Mouse (Mus musculus) embryonic facial prominence, embryonic 14.5 days (tissue): ENCODE measurements around the gene Gm28230. TPM values are rescaled to one million over a fixed set of nuclear protein-coding genes. Genes with fewer than 3 reads are reported as not detected.

Source experiments
- ATAC-seq: fragments of 200-750 bp; cut with Nextera tagmentation; 2 replicates; pipeline ENCODE4 v1.8.0; 2017; ENCODE audit warnings: low read depth, moderate number of reproducible peaks, moderate TSS enrichment
- DNase-seq: peaks from one replicate; pipeline ENCODE4 v3.0.0-alpha.2; 2015; ENCODE audit warnings: low spot score
- H3K27ac ChIP-seq: fragments of 300-500 bp; sonication (generic); replicated peaks from 2 replicates; pipeline ENCODE4 v1.5.1; 2014; ENCODE audit warnings: low read depth, mild to moderate bottlenecking, low read length, moderate library complexity
- H3K27me3 ChIP-seq: fragments of 300-500 bp; sonication (generic); replicated peaks from 2 replicates; pipeline ENCODE4 v1.6.1; 2014; ENCODE audit warnings: low read length; ENCODE audit not compliant: control insufficient read depth, insufficient read depth
- H3K36me3 ChIP-seq: fragments of 300-500 bp; sonication (generic); 2 replicates; pipeline ENCODE4 v1.6.1; 2014; ENCODE audit warnings: low read length, mixed read lengths; ENCODE audit not compliant: control insufficient read depth, insufficient read depth
- H3K4me1 ChIP-seq: fragments of 300-500 bp; sonication (generic); 2 replicates; pipeline ENCODE4 v1.6.1; 2014; ENCODE audit warnings: antibody characterized with exemption, low read length; ENCODE audit not compliant: control insufficient read depth, insufficient read depth
- H3K4me2 ChIP-seq: fragments of 300-500 bp; sonication (generic); 2 replicates; pipeline ENCODE4 v1.6.1; 2014; ENCODE audit warnings: low read depth, mild to moderate bottlenecking, low read length, moderate library complexity, mixed read lengths
- H3K4me3 ChIP-seq: fragments of 300-500 bp; sonication (generic); 2 replicates; pipeline ENCODE4 v1.5.1; 2014; ENCODE audit warnings: low read depth, mild to moderate bottlenecking, low read length
- H3K9ac ChIP-seq: fragments of 300-500 bp; sonication (generic); 2 replicates; pipeline ENCODE4 v1.6.1; 2014; ENCODE audit warnings: low read depth, mild to moderate bottlenecking, low read length, moderate library complexity, mixed read lengths
- H3K9me3 ChIP-seq: fragments of 300-500 bp; sonication (generic); 2 replicates; pipeline ENCODE4 v1.6.1; 2016; ENCODE audit warnings: low read length; ENCODE audit not compliant: control insufficient read depth
- WGBS: fragments of 180-500 bp; shearing (Covaris S2); extraction: QIAGEN DNeasy Blood & Tissue Kit; methylation state at CpG from one replicate; pipeline ENCODE4 v1.1.7; 2014; 5-methylcytosine and 5-hydroxymethylcytosine counted together
- polyA plus RNA-seq: library from polyadenylated mRNA; unstranded; fragments of >200 nt; fragmentation: Nextera tagmentation; extraction: Ambion mirVana; gene quantifications from 2 replicates; pipeline ENCODE4 v1.2.1, GENCODE M21; 2014

The Gm28230 gene
- polyA plus RNA-seq = 0.13 TPM in 1 of 2 replicates, not detected in the other

DNA sequence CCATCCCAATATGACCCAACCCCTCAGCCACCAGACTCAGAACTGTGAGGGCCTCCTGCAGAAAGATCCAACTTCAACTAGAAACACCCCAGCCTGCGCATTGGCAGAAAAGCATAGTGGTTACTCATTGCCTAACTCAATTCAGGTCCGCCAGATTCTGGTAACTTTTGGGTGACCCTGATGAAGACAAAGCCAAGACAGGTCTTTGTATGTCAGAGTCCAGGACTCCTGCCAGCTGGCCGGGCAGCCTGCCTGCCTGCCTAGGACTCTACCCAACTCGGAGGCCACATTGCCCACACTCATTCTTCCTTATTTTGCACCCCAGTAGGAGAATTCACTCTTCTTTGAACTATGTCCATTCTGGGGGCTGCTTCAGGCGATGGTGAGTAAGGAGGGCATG, at the start of gene Gm28230:
Gm28230 (plus strand) TSS at position 178 of the 400 bp plus-strand sequence.
- DNase-seq (no peak), ATAC-seq (no peak)
- H3K4me1 ChIP-seq = 0 out of 2 replicates have a peak, but pooled peaks cover 4% of the 10 kb centered on the region
- WGBS = 13% methylated on average over 5 of the region's 5 CpGs
- H3K9me3 ChIP-seq = no peaks in the 10 kb centered on the region
- H3K36me3 ChIP-seq = no peaks in the 10 kb centered on the region
- H3K27ac ChIP-seq = no peak within 1 kb of the TSS
- peak within 1 kb of the TSS; percentile 29 for H3K4me3 ChIP-seq
- no peak within 1 kb of the TSS for H3K9ac ChIP-seq
- H3K27me3 ChIP-seq = peaks cover 99% of the 10 kb centered on the region
- H3K4me2 ChIP-seq = peak within 1 kb of the TSS; percentile 40

DNA sequence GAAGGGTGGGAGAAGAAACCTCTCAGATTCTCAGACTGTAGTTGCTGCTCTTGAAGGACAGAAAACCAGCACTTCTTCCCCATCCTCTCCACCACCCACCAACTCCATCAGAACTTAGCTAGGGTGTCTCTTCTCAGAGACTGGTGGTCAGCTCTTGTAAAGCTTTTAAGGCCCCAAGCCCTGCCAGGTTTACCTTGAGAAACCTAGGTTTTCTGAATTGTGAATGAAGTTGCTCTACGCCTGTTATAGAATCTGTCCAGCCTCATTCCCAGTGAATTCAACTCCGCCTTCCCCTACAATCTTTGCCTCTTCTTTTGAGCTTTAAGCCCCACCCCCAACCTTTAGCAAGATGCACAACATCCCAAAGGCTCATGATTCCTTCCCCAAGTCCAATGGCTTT, 49.4 kb upstream of the Gm28230 start:
- no peak overlapping the region for H3K4me2 ChIP-seq
- H3K9ac ChIP-seq = no peak overlapping the region
- H3K27ac ChIP-seq = no peak overlapping the region
- peaks cover 100% of the 10 kb centered on the region for H3K27me3 ChIP-seq
- H3K36me3 ChIP-seq = no peaks in the 10 kb centered on the region
- DNase-seq (no peak), ATAC-seq (no peak)
- WGBS = 4% methylated on average over 2 of the region's 2 CpGs
- H3K4me3 ChIP-seq = no peak overlapping the region
- H3K4me1 ChIP-seq = peaks cover 4% of the 10 kb centered on the region; the same call in 1 of the 2 replicates
- H3K9me3 ChIP-seq = no peaks in the 10 kb centered on the region

DNA sequence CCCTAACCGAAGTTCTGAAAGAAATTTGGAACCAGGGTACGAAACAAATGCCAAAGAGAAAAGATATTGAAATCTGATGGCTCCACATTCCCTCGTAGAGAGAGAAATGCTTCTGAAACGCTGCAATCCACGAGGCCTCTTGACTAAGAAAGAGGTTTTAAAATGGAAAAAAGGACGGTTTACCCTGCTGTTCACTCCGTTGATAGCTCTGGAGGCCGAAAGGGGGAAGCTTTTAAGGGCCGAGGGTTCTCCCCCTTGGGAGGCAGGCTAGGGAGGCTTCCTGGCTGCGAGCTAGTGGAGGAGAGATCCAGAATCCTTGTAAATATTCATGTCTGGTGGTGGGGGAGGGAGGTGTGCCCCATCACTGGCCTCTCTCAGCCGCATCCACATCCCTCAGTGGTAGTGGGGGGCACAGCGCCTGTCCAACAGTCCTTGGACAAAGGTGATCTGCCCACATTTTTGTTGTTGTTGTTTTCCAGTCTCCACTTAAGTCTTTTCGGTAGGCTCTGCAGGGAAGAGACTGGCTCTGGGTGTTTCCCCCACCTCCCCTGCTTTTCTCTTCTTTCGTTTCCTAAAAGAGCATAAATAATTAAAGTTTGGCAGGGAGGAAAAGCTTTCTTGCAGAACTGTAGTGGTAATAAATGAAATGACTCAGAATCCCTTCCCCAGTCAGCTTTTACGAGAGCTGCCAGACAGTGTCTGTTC, 47.5 kb upstream of the Gm28230 start, which contains the start of gene Hoxd11:
Hoxd11 (plus strand) TSS at position 667 of the 705 bp plus-strand sequence.
- Histone ChIP-seq H3K9me3 (no peaks in the 10 kb centered on the region), H3K4me2 (no peak within 1 kb of the TSS), H3K4me3 (0 out of 2 replicates have a peak within 1 kb of the TSS, but pooled peaks have one; percentile 3), H3K4me1 (0 out of 2 replicates have a peak, but pooled peaks cover 4% of the 10 kb centered on the region), H3K27ac (no peak within 1 kb of the TSS), H3K36me3 (no peaks in the 10 kb centered on the region), H3K27me3 (peaks cover 100% of the 10 kb centered on the region), H3K9ac (no peak within 1 kb of the TSS)
- DNase-seq (no peak), ATAC-seq (no peak)
- WGBS = 1% methylated on average over 14 of the region's 15 CpGs

DNA sequence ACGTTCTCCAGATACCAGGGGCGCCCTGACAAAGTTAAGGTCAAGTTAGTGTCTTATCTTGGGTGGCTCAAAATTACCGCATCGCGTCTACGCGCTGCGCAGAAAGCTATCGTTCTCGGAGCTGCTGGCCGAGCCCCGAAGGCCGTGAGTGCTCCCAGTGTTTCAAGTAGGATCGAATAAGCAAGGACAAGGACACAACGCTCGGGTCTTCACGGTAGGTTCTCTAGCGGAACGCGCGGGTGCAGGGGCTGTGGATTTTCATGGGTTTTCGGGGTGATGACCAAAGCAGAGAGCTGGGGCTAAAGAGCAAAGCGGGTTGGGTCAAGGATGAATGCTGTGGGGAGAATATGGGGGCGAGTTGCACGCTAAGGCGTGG, 46.9 kb upstream of the Gm28230 start:
- no peak overlapping the region for H3K4me2 ChIP-seq
- 0 out of 2 replicates have a peak, but pooled peaks cover 4% of the 10 kb centered on the region for H3K4me1 ChIP-seq
- under 1% methylated on average over 26 of the region's 26 CpGs for WGBS
- DNase-seq (no peak), ATAC-seq (no peak)
- H3K9ac ChIP-seq = no peak overlapping the region
- no peaks in the 10 kb centered on the region for H3K9me3 ChIP-seq
- no peak overlapping the region for H3K27ac ChIP-seq
- peaks cover 100% of the 10 kb centered on the region for H3K27me3 ChIP-seq
- H3K36me3 ChIP-seq = no peaks in the 10 kb centered on the region
- 0 out of 2 replicates have a peak overlapping the region, but pooled peaks have one; percentile 3 for H3K4me3 ChIP-seq

DNA sequence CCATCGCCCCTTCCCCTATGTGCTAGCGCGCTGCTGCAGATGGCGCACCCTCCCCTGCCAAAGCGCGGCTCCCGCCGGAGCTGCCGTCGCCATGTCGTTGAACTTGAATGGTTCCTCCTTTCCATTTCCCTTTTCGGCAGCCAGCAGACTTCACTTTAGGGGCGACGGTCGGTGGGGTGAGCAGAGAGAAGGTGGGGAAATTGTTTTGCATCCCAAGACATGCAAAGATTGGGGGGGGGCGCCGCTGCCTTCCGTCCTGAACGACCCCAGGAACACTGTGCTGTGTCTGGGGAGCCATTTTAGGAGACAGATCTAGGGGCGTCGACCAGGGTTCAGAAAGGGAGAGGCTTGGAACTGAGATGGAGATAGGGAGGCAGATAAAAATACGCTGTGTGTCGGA, 46.5 kb upstream of the Gm28230 start:
- no peaks in the 10 kb centered on the region for H3K9me3 ChIP-seq
- H3K4me3 ChIP-seq = no peak overlapping the region
- ATAC-seq (no peak), DNase-seq (no peak)
- H3K36me3 ChIP-seq = no peaks in the 10 kb centered on the region
- no peak overlapping the region for H3K4me2 ChIP-seq
- no peak overlapping the region for H3K9ac ChIP-seq
- H3K27me3 ChIP-seq = peaks cover 100% of the 10 kb centered on the region
- 0 out of 2 replicates have a peak, but pooled peaks cover 4% of the 10 kb centered on the region for H3K4me1 ChIP-seq
- WGBS = under 1% methylated on average over 23 of the region's 23 CpGs
- H3K27ac ChIP-seq = no peak overlapping the region

DNA sequence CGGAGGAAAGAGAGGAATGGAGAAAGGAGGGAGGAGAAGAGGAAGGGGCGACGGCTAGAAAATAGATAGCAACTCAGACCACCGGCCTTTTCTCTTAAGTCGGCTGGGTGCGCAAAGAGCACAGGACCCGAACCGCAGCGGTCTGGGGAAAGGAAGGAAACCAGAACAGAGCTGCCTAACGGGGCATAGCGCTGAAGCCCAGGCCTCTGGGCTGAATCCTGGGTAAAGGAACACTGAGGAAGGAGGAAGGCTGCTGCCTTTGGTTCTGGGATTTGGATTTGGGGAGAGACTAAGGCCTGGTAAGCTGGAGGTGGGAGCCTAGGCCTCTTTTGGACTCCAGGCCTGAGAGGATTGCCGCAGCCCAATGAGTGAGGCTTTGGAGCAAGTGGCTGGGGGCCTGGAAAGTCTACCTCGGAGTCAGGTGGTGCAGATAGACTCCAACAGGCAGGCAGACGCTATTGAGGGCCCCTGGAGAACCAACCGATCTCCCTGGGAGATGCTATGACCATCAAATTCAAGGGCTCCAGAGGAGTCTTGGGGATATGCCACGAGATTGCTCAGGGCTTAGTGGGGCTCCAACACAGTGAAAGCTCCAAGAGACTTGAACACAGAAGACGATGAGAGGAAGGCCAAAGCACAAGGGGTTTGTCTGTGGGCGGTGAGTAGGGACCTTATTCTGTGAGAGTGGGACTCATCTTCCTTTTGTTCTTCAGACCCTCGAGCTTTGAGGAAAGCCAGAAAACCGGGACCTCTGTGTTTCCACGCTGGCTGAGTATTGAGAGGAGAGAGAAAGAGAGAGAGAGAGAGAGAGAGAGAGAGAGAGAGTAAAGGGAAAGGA, 45.7 kb upstream of the Gm28230 start:
- WGBS = 3% methylated on average over 21 of the region's 21 CpGs

DNA sequence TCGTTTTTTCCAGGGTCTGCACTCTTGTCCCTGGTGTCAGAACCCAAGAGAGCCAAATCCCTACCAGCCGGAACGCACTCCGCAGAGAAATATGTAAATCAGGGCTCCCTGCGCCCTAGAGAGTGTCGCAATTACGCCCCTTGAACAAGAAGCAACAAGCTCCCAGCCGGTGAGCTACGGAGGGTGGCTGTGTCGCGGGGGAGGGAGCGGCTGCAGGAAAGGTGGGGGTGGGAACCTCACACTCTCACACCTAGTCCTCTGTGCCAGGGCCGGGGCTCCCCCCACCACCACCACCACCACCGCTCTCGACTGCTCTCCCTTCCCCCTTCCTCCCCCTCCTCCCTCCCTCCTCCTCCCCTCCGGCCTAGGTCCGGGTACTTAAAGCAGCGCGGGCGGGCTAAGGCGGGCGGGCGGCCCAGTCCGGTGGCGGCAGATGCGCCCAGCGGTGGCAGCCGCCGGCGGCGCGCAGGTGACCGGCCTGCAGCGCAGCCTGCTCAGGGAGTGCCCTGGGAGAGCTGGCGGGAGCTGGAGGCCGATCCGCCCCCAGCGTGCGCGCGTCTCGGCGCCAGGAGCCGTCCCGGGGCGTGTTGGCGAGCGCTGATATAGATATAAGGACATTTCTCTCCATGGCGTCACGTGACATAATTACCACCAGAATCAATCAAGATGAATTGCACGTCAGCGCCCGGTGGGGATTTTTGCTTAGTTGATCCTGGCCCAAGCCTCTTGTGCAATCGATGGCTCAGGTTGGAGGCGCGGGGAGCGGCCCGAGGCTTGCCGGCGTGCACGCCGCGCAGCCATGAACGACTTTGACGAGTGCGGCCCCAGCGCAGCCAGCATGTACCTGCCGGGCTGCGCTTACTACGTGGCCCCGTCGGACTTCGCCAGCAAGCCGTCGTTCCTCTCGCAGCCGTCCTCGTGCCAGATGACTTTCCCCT, 44.7 kb upstream of the Gm28230 start:
- Histone ChIP-seq H3K4me2 (peak overlapping the region; percentile 46), H3K36me3 (no peaks in the 10 kb centered on the region), H3K27me3 (peaks cover 99% of the 10 kb centered on the region), H3K9me3 (no peaks in the 10 kb centered on the region), H3K4me1 (0 out of 2 replicates have a peak, but pooled peaks cover 4% of the 10 kb centered on the region), H3K9ac (no peak overlapping the region), H3K4me3 (peak overlapping the region; percentile 28), H3K27ac (no peak overlapping the region)
- no peak for ATAC-seq
- 2% methylated on average over 63 of the region's 78 CpGs for WGBS
- DNase-seq = no peak

More for the DNA sequence above, 45.7 kb upstream of the Gm28230 start:
- DNase-seq (no peak), ATAC-seq (no peak)
- H3K9ac ChIP-seq = no peak overlapping the region
- H3K9me3 ChIP-seq = no peaks in the 10 kb centered on the region
- H3K27ac ChIP-seq = no peak overlapping the region
- peaks cover 100% of the 10 kb centered on the region for H3K27me3 ChIP-seq
- no peak overlapping the region for H3K4me3 ChIP-seq
- H3K36me3 ChIP-seq = no peaks in the 10 kb centered on the region
- H3K4me2 ChIP-seq = no peak overlapping the region
- H3K4me1 ChIP-seq = 0 out of 2 replicates have a peak, but pooled peaks cover 4% of the 10 kb centered on the region

DNA sequence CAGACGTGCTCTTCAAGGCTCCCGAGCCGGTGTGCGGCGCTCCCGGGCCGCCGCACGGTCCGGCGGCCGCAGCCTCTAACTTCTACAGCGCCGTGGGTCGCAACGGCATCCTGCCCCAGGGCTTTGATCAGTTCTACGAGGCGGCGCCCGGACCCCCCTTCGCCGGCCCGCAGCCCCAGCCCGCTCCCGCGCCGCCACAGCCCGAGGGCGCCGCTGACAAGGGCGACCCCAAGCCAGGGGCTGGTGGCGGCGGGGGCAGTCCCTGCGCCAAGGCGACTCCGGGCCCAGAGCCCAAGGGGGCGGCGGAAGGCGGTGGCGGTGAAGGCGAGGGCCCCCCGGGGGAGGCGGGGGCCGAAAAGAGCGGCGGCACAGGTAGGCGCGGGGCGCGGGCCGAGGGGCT, 43.7 kb upstream of the Gm28230 start:
- Histone ChIP-seq H3K27ac (no peak overlapping the region), H3K27me3 (peaks cover 99% of the 10 kb centered on the region), H3K36me3 (no peaks in the 10 kb centered on the region), H3K4me2 (peak overlapping the region; percentile 46), H3K9me3 (no peaks in the 10 kb centered on the region), H3K4me3 (peak overlapping the region; percentile 28), H3K4me1 (0 out of 2 replicates have a peak, but pooled peaks cover 4% of the 10 kb centered on the region), H3K9ac (no peak overlapping the region)
- no peak for ATAC-seq
- 1% methylated on average over 25 of the region's 51 CpGs for WGBS
- no peak for DNase-seq
